Mouse (Mus musculus) thymus, postnatal 36 days (tissue): ENCODE measurements at regions not wholly inside any gene's neighbourhood (a gene's known extent, or its start where the extent isn't known, plus 50 kb on each side); places are given as distances from the start of the nearest gene placed in this dataset.

Source experiments
- DNase-seq, 2 experiments: peaks; one replicate each; pipeline ENCODE4 v3.0.0; 2022; ENCODE audit warnings: mixed read lengths in 2 of 2

DNA sequence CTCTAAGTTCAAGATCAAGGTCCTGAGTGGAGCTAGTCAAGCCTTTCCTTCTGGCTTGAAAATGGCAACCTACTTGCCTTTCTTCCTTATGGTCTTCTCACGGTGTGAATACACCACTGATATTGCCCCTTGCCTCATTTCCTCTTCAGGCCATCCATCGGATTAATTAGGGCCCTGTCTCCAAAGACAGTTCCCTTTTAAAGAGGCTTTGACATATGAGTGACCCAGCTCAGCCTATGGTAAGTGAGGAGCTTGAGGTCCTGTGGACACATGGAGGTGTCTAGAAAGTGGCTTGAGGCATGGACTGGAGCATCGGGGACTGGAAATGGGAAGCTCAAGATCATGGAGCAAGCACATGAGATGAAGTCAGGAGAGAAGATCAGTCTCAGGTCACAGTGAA lies 201.5 kb downstream of the Gm10260 start:
- no peak for DNase-seq

DNA sequence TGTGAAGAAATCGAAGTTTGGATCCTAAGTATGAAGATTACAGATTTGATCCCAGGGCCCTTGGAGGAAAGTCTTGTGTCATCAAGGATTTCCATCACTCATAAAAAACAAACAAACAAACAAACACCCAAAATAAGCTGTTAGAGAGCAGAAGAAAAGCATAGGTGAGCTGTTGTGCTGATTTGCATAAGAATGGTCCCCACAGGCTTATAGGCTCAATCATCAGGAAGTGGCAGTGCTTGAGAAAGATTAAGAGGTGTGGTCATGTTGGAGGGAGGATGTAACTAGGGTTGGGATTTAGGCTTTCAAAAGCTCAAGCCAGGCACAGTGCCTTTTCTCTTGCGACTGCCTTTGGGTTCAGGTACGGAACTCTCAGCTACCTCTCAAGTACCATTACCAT lies 205.1 kb downstream of the Gm10260 start:
- no peak for DNase-seq

DNA sequence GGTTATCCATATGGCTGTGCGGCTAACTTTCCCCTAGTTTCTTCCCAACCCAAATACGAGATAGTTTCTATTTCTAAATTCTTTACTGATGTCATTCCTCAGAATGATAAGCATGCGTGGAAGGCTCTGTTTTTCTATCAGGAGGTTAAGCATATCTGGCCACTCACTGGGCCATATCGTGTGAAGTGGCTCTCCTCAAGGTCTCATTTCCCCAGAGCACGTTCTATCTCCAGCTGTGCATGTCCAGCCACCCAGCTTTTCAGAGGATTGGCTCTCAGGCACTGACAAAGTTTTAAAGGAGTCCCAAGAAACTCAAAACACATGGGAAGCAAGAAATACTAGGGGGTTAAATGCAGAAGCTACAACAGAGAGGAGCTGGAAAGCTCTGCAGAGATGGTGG lies 205.8 kb downstream of the Gm10260 start:
- DNase-seq = no peak

DNA sequence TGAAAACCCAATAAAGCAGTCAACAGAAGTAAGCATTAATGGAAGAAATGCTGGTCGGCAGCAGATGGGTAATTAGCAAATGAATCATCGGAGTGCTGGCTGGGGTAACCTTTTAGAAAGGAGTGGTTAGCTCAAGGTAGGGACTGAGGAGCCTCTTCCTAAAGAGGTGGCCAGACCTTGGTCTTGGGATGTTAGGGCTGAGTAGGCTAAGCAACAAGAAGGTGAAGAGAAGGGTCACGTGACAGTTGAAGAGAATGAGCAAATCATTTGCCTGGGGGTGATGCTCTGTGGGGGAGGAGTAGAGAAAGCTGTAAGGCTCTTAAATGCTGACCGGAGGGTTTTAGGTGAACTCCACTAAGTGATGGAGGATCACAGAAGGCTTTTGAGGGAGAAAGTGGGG lies 208.2 kb downstream of the Gm10260 start:
- no peak for DNase-seq

DNA sequence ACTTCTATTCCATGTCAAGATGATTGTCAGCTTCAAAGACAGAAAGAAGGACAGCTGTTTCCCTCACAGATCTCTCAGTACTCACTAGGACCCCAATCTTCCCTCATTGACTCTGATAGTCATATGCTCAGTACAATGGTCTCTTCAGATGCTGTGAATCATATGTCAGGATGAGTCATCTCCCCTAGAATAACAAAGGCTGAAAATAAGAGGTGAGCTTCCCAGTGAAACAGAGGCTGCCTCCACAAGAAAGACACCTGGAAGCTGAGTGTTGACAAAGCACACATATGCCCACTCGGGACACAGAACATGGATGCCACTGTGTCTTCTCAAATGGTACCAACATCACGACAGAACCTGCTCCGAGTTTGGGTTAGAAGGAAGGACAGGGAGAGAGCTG lies 209.6 kb downstream of the Gm10260 start:
- DNase-seq = no peak

DNA sequence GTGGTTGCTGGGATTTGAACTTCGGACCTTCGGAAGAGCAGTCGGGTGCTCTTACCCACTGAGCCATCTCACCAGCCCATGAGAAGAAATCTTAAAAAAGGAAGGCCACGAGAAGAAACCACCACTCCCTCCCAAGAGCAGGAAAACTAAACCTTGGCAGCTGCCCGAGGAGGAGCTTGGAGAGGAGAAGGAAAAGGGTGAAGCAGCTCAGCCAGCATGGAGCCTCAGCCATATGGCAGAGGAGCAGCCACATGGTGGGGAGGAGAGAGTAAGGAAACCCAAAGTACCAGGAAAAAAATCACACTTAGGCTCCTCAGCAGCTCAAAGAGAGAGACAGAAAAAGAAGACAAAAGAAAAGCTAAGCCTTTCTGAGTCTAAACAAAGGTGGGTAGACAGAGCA lies 210.3 kb downstream of the Gm10260 start:
- no peak for DNase-seq

DNA sequence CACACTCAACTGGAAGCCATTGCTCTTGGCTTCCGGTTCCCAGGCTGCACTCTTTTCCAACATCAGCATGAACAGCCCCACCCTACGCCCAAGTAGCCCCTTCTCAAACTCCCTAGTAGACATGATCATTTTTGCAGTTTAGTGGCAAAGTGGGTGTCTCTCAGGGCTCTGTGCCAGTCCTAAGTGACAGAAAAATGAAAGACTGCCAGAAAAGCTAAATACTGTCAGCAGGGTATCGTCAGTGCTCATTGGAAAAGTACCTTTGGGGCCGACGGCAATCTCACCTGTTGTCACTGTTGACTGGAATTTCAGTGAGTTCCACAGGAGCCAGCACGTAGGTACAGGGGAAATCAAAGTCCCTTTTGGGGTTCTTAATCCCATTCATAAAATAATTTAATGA lies 211.0 kb downstream of the Gm10260 start:
- DNase-seq = no peak

DNA sequence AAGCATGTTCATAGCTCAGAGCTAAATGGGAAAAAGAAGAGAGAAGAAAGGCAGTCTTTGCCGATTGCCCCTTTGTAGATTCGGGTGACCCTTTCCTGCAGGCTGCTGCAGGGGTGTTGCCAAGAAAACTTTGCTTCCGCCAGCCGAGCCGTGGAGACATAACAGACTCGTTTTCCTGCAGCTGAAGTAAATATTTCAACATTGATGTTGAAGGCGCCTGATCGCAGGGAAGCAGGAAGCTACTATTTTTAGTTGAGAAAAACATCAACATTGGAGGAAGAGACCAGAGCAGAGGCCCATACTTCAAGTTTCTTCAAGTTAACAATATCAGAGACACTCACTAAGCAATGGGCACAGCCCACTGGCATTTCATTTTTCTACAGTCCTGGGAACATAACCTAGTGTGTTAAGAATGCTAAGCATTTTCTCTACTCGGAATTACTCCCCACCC lies 211.9 kb downstream of the Gm10260 start:
- peak; percentile 37 to 40 for DNase-seq

DNA sequence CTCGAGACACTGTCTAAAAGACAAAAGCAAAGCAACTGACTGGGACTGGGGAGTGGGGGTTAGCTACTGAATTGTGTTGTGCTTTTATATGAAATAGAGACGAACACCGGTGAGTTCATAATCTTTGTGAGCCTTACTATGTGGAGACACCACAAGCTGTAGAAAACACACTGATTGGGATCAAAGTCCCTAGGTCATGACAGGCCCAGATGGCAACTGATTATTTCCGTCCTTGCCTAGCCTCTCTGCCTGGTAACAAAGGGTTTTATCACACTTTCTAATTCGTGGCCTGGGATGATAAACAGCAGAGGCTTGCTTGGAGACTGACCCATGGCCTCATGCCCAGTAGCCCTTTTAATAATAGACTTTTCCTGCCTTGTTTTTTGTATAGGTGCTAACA lies 213.5 kb downstream of the Gm10260 start:
- DNase-seq = no peak

DNA sequence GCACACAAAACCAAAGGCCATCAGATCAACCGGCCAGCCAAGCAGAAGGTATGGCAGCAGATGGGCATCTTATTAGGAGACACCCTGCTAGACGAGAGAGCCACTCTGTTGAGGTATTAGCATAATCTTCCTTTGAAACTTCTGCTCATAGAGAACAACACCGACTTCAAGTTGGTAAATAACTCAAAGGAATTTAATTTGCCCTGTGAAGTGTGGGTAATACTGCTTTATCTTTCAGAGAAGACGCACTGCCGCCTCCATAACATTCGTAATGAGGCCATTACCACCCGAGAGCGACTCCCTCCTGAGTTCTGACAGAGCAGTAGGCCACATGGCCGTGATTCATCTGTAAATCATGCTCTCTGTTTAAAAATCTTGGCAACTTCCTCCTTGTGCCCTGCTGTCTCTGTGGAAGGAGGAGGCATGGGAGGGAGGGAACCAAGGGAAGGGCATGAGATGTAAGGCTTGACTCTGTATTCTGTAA lies 214.4 kb downstream of the Gm10260 start:
- no peak for DNase-seq

DNA sequence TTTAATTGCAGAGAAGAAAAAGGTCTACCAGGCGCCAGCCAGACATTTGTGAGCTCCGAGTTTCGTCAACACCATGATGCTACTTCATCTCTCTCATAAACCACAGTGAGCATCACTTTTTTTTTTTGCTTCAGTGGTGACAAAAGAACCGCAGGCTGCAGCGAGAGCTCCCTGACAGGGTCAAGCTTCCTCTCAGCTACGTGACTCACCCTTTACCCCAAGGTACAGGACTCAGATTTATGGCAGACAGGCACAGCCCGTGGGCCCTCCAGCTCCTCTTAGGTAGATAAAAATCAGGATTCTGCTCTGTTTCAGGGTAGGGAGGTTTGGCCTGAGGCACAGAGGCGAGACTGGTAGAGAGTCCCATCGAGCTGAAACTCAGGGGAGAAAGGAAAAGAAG lies 220.7 kb downstream of the Gm10260 start:
- no peak for DNase-seq

DNA sequence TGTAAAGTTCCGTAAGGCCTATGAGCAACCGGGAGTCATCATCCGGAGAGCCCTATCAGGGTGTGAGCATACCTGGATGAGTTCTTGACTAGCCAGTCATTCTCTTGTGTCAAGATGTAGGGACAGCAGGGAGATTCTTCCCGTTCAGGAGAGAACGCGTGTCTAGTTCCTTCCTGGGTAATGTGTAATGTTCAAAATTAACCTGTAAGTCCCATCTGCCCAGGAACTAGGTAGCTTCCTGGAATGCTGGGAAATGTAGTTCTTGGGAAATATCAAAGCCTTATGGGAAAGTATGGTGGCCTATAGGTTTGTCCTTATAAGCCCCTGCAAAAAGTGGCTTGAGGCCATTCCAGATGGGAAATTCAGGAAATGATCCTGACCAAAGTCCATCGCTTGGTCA lies 222.0 kb downstream of the Gm10260 start:
- no peak for DNase-seq

DNA sequence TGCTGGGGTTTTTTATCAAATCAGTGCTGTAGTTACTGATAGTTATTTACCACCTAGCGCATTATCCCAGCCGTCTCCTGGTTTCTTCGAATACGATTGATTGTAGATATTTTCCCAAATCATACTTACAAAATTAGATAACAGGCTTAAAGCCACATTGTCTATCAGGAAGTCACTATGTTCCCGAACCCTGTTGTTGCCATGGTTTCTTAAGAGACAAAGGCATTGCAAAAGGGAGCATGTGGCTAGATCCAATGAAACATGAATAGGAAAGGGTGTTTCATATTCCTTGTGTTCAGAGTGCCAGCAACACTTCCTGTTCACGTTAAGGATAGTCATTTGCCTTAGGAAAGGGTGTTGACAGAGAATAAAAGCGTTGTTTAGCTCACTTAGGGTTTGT lies 222.7 kb downstream of the Gm10260 start:
- DNase-seq = no peak

DNA sequence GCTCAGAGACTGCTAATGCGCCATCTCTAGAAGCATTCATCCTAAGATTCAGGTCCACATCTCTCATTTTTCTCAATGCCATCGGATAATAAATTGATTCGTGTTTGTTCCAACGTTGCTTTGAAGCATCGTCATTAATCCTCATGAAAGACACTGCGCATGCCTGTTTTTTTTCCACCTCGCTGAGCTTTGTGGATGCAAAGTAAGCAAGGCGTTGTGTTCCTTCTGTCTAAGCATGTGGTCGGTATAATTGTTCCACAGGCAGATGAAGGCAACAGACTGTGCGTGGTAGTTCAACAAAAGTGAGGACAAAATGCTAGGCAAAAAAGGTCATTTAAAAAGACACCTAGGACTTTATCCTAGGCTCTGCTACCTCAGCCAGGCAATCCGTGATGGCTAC lies 223.2 kb downstream of the Gm10260 start:
- no peak for DNase-seq

DNA sequence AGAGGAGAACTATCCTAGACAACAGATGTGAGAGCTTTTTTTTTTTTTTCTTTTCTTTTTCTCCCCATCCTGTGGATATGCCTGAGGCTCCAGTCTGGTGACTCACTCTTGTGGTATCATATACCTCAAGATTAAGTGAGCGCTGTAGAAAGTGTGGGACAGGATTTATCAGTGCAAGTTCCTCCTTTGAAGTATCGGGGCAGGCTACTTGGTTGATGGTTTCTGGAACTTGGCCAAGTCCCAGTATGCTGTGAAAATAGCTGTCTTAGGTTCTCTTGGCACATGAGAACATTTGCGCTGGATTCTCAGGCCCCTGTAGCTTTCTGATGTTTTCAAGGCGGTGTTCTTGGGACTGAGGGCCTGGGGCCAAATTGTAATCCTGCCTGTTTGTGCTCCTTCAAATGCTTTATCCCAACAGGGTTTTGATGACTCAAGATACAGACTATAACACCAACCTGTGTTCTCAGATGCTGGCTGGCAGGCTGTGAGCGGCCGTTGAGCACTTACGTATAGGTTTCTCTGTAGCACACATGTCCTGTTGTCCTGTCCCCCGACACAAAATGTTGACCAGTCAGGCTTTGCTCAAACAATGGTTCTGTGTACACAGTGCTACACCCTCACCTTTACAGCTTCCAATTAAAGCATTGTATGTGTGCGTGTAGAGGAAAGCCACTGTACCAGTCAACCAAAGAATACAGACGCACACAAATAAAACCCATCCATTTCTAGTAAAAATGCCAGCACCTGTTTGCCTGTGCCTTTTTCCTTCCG lies 226.4 kb downstream of the Gm10260 start:
- DNase-seq = no peak

DNA sequence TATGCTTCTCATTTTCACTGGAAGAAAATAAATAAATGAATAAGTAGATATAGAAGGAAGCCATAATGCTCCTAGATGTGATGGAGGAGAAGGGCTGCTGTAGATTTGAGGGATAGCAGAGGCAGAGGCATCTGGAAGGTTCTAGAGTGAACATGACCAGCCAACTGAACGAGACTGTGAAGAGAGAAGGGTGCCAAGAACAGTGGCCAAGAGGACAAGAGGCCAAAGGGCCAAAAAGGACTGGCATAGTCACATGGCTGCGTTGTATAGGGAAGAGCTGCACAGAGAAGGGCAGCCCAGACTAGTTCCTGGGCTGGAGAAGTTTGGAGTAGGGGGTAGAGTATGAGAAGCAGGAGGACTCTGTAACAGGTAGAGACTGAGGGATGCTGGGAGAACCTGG lies 229.3 kb downstream of the Gm10260 start:
- no peak for DNase-seq

DNA sequence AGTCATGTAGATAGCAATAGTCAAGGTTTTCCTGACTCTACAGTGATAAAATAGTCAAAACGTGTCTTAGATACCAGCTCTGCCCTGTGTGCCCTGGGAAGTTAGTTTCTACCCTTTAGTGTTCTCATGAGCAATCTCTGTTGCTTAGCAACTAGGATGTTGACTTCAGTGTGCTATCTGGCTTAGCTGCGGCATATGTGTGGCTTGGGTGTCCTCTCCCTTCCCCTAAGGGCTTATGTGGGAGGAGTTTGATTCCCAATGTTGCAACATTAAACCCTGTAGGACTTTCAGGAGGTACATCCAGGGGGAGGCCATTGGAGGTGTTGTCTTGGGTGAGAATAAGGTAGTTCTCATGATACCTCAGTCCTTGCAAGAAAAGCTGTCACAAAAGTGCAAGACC lies 229.9 kb downstream of the Gm10260 start:
- DNase-seq = no peak

DNA sequence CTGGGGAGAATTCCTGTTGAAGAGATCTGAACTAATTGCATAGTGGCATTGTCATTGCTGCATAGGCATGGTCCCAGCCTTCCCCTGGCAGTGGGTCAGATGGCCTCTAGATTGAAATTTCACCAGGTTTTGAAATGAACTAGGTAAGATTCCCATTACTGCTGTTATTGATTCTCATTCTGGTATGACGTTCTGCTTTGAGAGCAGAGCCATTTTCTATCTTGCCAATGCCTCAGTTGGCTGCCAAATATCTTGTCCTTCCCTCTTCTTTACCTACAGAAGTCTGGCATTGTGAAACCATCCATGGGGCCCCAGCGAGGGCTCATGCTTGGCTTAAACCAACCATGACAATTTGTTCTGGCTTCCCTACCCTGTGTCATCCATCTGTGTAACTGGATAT lies 232.5 kb downstream of the Gm10260 start:
- no peak for DNase-seq

DNA sequence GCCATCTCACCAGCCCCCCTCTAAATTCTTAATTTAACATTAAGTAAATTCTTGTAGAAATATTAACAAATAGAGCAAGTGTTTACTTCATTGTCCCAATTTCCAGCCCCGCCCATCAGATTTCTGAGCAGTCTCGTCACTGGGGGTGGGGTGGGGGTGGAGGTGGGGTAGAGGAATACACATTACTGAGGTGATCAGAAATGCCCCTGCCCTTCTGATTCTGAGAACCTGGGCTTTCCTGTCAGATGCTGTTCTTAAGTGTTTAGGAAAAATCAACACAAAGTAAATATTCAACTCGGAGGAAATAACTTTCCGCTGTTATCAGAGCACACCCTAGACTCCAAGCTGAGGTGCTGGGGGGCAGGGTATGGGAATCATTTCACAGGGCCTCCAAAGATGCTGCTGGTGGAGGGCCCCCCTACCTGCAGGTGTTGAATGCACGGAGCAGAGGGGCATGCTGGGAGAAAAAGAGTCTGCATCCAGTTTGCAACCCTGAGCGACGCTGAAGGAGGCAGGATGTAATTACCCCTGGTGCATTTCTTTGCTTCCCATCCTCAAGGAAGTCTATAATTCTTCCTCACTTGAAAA lies 235.5 kb downstream of the Gm10260 start:
- no peak for DNase-seq

DNA sequence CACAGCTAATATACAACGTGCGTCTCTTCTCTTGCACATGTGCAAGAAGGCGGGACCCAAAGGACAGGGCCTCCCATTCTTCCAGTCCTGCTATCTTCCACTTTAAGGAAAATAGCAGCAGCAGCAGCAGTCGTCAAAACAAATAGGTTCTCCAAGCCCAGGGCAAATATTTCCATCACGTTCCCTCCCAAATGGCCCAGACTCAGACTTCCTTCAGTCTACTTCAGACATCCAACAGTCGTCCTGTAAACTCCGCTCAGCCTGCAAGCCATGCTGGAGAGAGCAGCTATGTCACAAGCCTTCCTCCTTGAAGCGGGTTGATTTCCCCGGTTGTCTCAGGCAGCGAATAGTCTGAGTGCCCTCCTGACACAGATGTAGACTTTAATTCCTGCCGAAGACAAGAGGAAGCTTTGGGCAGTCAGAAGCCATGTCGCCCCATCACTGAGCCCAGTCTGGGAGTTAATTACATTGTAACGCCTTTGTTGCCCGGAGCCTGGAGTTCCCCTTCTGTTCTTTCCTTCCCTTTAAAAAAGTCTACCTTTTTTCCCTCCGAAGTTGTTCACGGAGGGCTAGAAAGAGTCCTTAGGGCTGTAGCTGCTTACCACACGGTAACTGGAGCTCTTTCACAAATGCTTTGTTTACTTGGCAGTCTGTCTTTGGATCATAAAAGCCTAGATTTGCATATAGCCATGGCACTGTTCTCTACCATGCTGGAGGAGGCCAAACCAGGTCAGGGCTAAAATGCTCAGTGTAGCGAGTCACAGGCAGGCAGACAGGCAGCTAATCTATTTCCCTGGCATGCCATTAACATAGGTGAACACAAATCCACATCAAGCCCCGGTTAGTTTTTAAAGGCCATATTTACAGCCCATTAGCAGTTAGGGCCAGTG lies 236.7 kb downstream of the Gm10260 start:
- DNase-seq = no peak

DNA sequence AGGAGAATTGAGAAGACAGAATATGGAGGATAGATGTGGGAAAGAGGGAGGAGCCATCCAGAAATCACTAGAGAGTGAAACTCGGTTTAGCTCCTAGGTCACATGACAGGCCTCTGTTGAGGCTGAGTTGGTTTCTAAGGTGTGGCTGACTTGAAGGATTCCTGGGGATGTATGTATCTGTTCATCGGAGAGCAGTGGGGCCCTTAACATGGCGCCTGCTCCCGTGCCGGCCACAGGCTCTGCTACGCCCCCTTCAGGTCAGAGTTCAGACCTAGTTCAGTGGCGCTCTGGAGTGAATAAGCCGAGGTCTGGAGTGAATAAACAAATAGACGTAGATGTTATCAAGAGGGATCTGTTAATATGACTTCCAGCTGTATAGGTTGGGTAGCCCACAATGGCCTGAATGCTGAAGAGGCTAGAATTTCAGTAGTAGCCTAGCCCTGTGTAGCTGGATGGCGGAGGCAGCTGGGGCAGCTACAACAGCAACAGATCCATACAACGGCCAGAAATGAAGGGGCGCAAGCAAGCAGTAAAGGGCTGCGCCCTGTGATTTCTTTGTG lies 239.4 kb downstream of the Gm10260 start:
- no peak for DNase-seq

DNA sequence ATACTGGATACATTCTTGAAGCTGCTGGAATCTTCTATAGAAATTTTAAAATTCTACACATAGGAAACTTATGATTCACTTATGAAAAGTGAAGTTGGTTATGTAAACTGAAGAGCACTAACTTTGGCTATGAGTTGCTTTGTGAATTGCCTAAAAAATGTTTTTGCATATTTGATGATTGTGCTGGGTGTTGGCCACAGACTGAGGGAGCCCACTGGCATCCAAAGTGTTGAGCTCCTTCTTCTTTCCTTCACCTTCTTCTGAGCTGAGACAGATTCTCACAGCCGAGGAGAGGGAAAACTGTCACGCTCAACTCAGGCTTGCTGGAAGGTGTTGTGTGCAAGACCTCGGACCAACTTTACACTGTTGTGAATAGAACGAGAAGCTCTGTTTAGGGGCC lies 243.7 kb downstream of the Gm10260 start:
- no peak for DNase-seq

DNA sequence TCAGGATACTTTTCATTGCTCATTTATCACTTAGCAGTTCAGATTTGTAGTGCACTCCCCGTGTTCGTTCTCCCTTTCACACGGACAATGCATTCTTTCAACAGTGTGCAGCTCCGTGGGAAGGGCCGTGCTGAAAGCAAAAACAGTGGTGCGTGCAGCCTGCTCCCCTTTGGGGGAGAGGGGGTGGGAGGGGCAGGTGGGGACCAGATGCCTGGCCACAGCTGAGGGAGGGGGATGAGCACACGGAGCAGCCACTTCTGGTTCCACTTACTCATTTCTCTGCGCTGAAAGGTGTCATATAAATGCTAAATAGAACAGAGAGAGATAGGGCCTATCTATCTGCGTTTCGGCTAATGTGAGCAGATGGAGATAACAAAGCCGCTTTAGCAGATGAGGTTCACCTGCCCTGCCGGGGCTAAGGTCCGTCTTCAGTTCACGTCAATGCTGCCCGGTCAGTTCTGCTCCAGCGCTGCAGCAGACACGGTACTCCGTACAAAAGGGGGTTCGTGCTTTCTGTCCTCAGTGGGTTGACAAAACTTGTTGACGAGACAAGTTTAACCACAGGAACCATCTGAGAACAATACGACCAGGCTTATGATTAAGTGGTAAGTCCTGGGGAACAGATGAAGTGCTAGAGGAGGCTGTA lies 245.9 kb downstream of the Gm10260 start:
- DNase-seq = no peak
